Mouse (Mus musculus) intestine, embryonic 14.5 days (tissue): Measurements from ENCODE around the gene Eif2b1. TPM values are rescaled to one million over a fixed set of nuclear protein-coding genes. Genes with fewer than 3 reads are reported as not detected.
A peak's percentile ranks its signal among the peaks of the same experiment; 100 is the strongest.

Experiments used
- ATAC-seq: fragments of 200-750 bp; cut with Nextera tagmentation; replicated peaks from 2 replicates; pipeline ENCODE4 v1.8.0; 2017; ENCODE audit warnings: low read depth, moderate number of reproducible peaks, moderate TSS enrichment, moderate library complexity; ENCODE audit not compliant: low FRiP score, low TSS enrichment
- DNase-seq: peaks from one replicate; pipeline ENCODE4 v3.0.0-alpha.2; 2018; ENCODE audit warnings: low spot score
- H3K27ac ChIP-seq: fragments of 300-500 bp; sonication (generic); 2 replicates; pipeline ENCODE4 v1.5.1; 2014; ENCODE audit warnings: low read depth, mild to moderate bottlenecking, control low read depth
- H3K27me3 ChIP-seq: fragments of 300-500 bp; sonication (generic); replicated peaks from 2 replicates; pipeline ENCODE4 v1.6.1; 2014; ENCODE audit warnings: low read length, control low read depth; ENCODE audit not compliant: control insufficient read depth, insufficient read depth
- H3K36me3 ChIP-seq: fragments of 300-500 bp; sonication (generic); 2 replicates; pipeline ENCODE4 v1.6.1; 2014; ENCODE audit warnings: low read length, control low read depth; ENCODE audit not compliant: control insufficient read depth, insufficient read depth
- H3K4me1 ChIP-seq: fragments of 300-500 bp; sonication (generic); replicated peaks from 2 replicates; pipeline ENCODE4 v1.6.1; 2014; ENCODE audit warnings: low read length, control low read depth, mixed read lengths; ENCODE audit not compliant: control insufficient read depth, insufficient read depth
- H3K4me2 ChIP-seq: fragments of 300-500 bp; sonication (generic); 2 replicates; pipeline ENCODE4 v1.6.1; 2014; ENCODE audit warnings: low read length
- H3K4me3 ChIP-seq: fragments of 300-500 bp; sonication (generic); 2 replicates; pipeline ENCODE4 v1.5.1; 2014; ENCODE audit warnings: low read depth, low read length, control low read depth, mixed read lengths
- H3K9ac ChIP-seq: fragments of 300-500 bp; sonication (generic); 2 replicates; pipeline ENCODE4 v1.6.1; 2014; ENCODE audit warnings: mild to moderate bottlenecking, low read length
- H3K9me3 ChIP-seq: fragments of 300-500 bp; sonication (generic); 2 replicates; pipeline ENCODE4 v1.6.1; 2016; ENCODE audit warnings: low read length, control low read depth; ENCODE audit not compliant: control insufficient read depth
- WGBS: fragments of 180-500 bp; shearing (Covaris S2); extraction: QIAGEN DNeasy Blood & Tissue Kit; methylation state at CpG from one replicate; pipeline ENCODE4 v1.1.7; 2014; 5-methylcytosine and 5-hydroxymethylcytosine counted together
- polyA plus RNA-seq: library from polyadenylated mRNA; unstranded; fragments of >200 nt; fragmentation: Nextera tagmentation; extraction: Ambion mirVana; gene quantifications from 2 replicates; pipeline ENCODE4 v1.2.1, GENCODE M21; 2014

Eif2b1 gene
- polyA plus RNA-seq, 1 experiment from 2014 or later, result 99.6 TPM

DNA sequence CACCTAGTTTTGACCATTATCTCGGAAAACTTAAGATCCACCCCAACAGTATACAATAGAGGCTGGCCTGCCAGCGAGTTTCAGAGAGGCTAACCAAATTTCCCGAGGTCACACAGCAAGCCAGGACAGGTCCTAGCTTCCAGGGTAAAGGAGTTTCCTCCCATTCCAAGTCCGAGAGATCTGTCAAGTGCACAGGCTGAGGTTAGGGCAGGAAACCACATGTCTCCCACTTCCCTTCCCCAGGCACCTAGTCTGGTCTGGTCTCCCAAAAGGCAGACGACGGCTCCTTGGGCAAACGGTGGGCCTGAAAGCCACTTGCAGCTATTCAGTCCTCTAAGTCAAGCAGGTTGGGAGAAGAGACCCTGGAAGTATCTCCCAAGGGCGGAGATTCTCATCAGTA is 49.2 kb downstream of the Eif2b1 start:
- H3K27me3 ChIP-seq, result no peaks in the 10 kb centered on the region
- peak overlapping the region; percentile 83 for H3K4me2 ChIP-seq
- no peak for DNase-seq
- no peak for ATAC-seq
- H3K9me3 ChIP-seq, result no peaks in the 10 kb centered on the region
- 0 out of 2 replicates have a peak, but pooled peaks cover 5% of the 10 kb centered on the region for H3K36me3 ChIP-seq
- H3K9ac ChIP-seq, result no peak overlapping the region
- H3K4me1 ChIP-seq, result peaks cover 35% of the 10 kb centered on the region
- H3K27ac ChIP-seq, result peak overlapping the region; percentile 54; the same call in 1 of the 2 replicates
- peak overlapping the region; percentile 79 for H3K4me3 ChIP-seq
- WGBS, result 42% methylated on average over 8 of the region's 8 CpGs

GRCm38 (mm10) chr5:124529191-124529651 is 49.7 kb downstream of the Eif2b1 start:
- no peak for ATAC-seq
- WGBS, result 12% methylated on average over 8 of the region's 8 CpGs

DNA sequence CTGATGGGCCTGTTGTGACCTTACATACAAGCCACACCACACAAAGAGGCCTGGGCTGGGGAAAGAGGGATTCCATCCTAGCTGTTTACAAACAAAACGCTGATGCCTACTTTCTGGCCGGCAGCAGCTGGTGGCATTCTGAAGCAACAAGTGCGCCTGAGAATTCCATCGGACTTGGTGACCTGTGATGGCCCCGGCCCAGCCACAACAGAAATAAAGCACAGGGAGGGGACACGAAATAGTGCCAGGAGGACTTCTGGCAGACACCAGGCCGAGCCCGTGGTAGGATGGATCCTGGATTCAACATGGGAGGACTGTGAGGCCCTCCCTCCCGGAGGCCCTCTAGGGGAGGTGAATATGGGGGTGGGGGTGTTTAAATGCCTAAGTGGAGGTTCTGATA is 50.1 kb downstream of the Eif2b1 start:
- H3K36me3 ChIP-seq, result 0 out of 2 replicates have a peak, but pooled peaks cover 10% of the 10 kb centered on the region
- ATAC-seq (no peak), DNase-seq (no peak)
- peaks cover 35% of the 10 kb centered on the region for H3K4me1 ChIP-seq
- peak overlapping the region; percentile 79 for H3K4me3 ChIP-seq
- no peaks in the 10 kb centered on the region for H3K9me3 ChIP-seq
- peak overlapping the region; percentile 54; the same call in 1 of the 2 replicates for H3K27ac ChIP-seq
- H3K27me3 ChIP-seq, result no peaks in the 10 kb centered on the region
- peak overlapping the region; percentile 31 for H3K9ac ChIP-seq
- 14% methylated on average over 9 of the region's 9 CpGs for WGBS
- peak overlapping the region; percentile 83 for H3K4me2 ChIP-seq

More at GRCm38 (mm10) chr5:124529191-124529651, 49.7 kb downstream of the Eif2b1 start:
- Histone ChIP-seq H3K9ac (peak overlapping the region; percentile 31), H3K27ac (peak overlapping the region; percentile 54; the same call in 1 of the 2 replicates), H3K27me3 (no peaks in the 10 kb centered on the region), H3K4me1 (peaks cover 35% of the 10 kb centered on the region), H3K4me3 (peak overlapping the region; percentile 79), H3K4me2 (peak overlapping the region; percentile 83), H3K9me3 (no peaks in the 10 kb centered on the region), H3K36me3 (0 out of 2 replicates have a peak, but pooled peaks cover 10% of the 10 kb centered on the region)
- no peak for DNase-seq

DNA sequence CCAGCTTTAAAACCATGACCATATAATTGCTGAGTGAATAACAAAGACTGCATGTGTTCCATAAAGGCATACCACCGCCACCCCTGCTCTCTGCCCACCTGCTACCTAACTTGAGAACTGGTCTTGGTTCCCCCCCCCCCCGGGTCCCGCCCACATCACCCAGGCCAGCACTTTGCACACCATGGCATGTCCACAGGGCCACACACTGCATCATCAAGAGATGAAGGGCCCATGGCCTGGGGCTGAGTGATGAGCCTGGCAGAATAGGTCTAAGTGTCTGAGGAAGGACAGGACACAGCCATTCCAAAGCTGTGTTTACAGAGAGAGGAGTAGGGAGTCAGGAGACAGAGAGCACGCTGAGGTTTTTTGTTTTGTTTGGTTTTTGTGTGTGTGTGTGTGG is 50.6 kb downstream of the Eif2b1 start:
- 0 out of 2 replicates have a peak overlapping the region, but pooled peaks have one; percentile 54 for H3K27ac ChIP-seq
- 53% methylated on average over 4 of the region's 4 CpGs for WGBS
- H3K4me2 ChIP-seq, result peak overlapping the region; percentile 83
- H3K4me1 ChIP-seq, result peaks cover 35% of the 10 kb centered on the region
- H3K9ac ChIP-seq, result peak overlapping the region; percentile 31
- H3K36me3 ChIP-seq, result 0 out of 2 replicates have a peak, but pooled peaks cover 10% of the 10 kb centered on the region
- no peaks in the 10 kb centered on the region for H3K9me3 ChIP-seq
- H3K4me3 ChIP-seq, result peak overlapping the region; percentile 79
- DNase-seq, result no peak
- H3K27me3 ChIP-seq, result no peaks in the 10 kb centered on the region
- ATAC-seq, result no peak

GRCm38 (mm10) chr5:124524943-124525342 is 54.0 kb downstream of the Eif2b1 start:
- peaks cover 20% of the 10 kb centered on the region for H3K4me1 ChIP-seq
- H3K27ac ChIP-seq, result no peak overlapping the region
- H3K9me3 ChIP-seq, result no peaks in the 10 kb centered on the region
- no peaks in the 10 kb centered on the region for H3K27me3 ChIP-seq
- no peak overlapping the region for H3K4me3 ChIP-seq
- no peak for ATAC-seq
- H3K9ac ChIP-seq, result no peak overlapping the region
- no peak overlapping the region for H3K4me2 ChIP-seq
- no peak for DNase-seq
- peaks cover 20% of the 10 kb centered on the region; the same call in 1 of the 2 replicates for H3K36me3 ChIP-seq
- 90% methylated on average over 5 of the region's 5 CpGs for WGBS

- Histone ChIP-seq H3K4me2 (no peak overlapping the region), H3K4me3 (no peak overlapping the region), H3K27ac (no peak overlapping the region), H3K9me3 (no peaks in the 10 kb centered on the region), H3K9ac (no peak overlapping the region), H3K27me3 (no peaks in the 10 kb centered on the region), H3K36me3 (peaks cover 23% of the 10 kb centered on the region; the same call in 1 of the 2 replicates), H3K4me1 (peaks cover 1% of the 10 kb centered on the region; the same call in 1 of the 2 replicates)
- ATAC-seq (no peak), DNase-seq (no peak)
- WGBS, result 94% methylated on average over 8 of the region's 8 CpGs
Measured at GRCm38 (mm10) chr5:124523032-124523431, 55.9 kb downstream of the Eif2b1 start.

- Histone ChIP-seq H3K9ac (no peak overlapping the region), H3K9me3 (no peaks in the 10 kb centered on the region), H3K27me3 (no peaks in the 10 kb centered on the region), H3K4me2 (no peak overlapping the region), H3K4me1 (no peaks in the 10 kb centered on the region), H3K27ac (no peak overlapping the region), H3K36me3 (peaks cover 23% of the 10 kb centered on the region; the same call in 1 of the 2 replicates), H3K4me3 (no peak overlapping the region)
- WGBS, result 88% methylated on average over 4 of the region's 4 CpGs
- DNase-seq (no peak), ATAC-seq (no peak)
Measured at GRCm38 (mm10) chr5:124521588-124521987, 57.3 kb downstream of the Eif2b1 start.
